Mouse (Mus musculus) G1E-ER4 (cell line): ENCODE data around the gene Lin7c. TPM values are rescaled to one million over a fixed set of nuclear protein-coding genes. Genes with fewer than 3 reads are reported as not detected.

Experiments
- GATA1 ChIP-seq: IDR thresholded peaks from one replicate; pipeline ENCODE4 v1.8.0; 2012; ENCODE audit warnings: low read length, inconsistent platforms
- polyA plus RNA-seq: library from polyadenylated mRNA; stranded (reverse); fragments of >175 nt; gene quantifications from 2 replicates; pipeline ENCODE4 v1.2.3, GENCODE M21; 2012

The Lin7c gene
- polyA plus RNA-seq, 1 experiment: 1.6 TPM

DNA sequence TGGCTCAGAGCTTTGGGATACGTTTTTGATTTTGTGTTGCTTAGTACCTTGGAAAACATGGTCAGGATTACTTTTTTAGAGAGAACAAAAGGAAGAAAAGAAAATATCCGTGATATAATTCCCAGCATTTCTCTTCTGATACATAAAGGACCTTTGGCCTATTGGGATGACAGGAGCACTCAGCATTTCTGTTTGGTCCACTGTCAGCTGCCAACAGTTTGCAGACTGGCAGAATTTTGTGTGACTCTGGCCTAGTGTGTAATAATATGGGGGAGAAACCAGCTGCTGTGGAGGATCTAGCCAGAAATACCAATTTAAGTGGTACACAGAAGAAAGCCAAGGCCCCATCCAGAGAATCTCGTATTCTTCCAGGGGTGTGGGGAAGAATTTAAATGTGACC, 59.7 kb downstream of the Lin7c start:
- no peak for TF ChIP-seq GATA1

Other genes with a start within 250 kb of the Lin7c start
- not detected in 2 replicates for gene Bdnf, start 216.2 kb upstream of the Lin7c start, polyA plus RNA-seq
- 1.1 and 1.7 TPM in 2 replicates for gene Lgr4, start 26.8 kb downstream of the Lin7c start, polyA plus RNA-seq
- gene Ccdc34, start 127.0 kb downstream of the Lin7c start, polyA plus RNA-seq: 14.9 and 17.1 TPM in 2 replicates